Mouse (Mus musculus) CH12.LX (cell line): ENCODE results near the gene Chsy1. TPM values are rescaled to one million over a fixed set of nuclear protein-coding genes. Genes with fewer than 3 reads are reported as not detected.

Experiments used
- DNase-seq: peaks from one replicate; pipeline ENCODE4 v3.0.0-alpha.2; 2013; ENCODE audit errors: extremely low read depth
- H3K27ac ChIP-seq: 2 replicates; pipeline ENCODE4 v1.5.1; 2012; ENCODE audit warnings: low read depth, mild to moderate bottlenecking, control low read depth, moderate library complexity; ENCODE audit not compliant: insufficient read depth
- H3K27me3 ChIP-seq: replicated peaks from 2 replicates; pipeline ENCODE3; 2012; ENCODE audit warnings: inconsistent platforms
- H3K36me3 ChIP-seq, 2 experiments: replicated peaks in 1 of 2; 2 replicates each; pipeline versions ENCODE3 to v1.6.1; 2012; ENCODE audit warnings: inconsistent platforms in 1 of 2, low read length in 1 of 2, mild to moderate bottlenecking in 1 of 2, mixed read lengths in 1 of 2, moderate library complexity in 1 of 2; ENCODE audit not compliant: control insufficient read depth in 1 of 2, insufficient read depth in 1 of 2
- H3K4me1 ChIP-seq, 2 experiments: 2 replicates each; pipeline ENCODE4 v1.6.1; 2012; ENCODE audit warnings: inconsistent platforms in 1 of 2, moderate library complexity in 1 of 2; ENCODE audit not compliant: insufficient read depth in 2 of 2, control insufficient read depth in 1 of 2
- H3K4me2 ChIP-seq: 2 replicates; pipeline ENCODE4 v1.6.1; 2012; ENCODE audit warnings: low read depth, mild to moderate bottlenecking, control low read depth; ENCODE audit not compliant: poor library complexity, insufficient read depth, severe bottlenecking
- H3K4me3 ChIP-seq, 3 experiments: fragments of 150-350 bp in 1 of 3; sonication (generic) in 1 of 3; replicated peaks in 1 of 3; 2 replicates each; pipeline versions ENCODE3 to v1.5.1; 2011 to 2012; ENCODE audit warnings: low read depth in 2 of 3, low read length in 2 of 3, mild to moderate bottlenecking in 2 of 3, moderate library complexity in 2 of 3, control low read depth in 1 of 3, improper control_type of control experiment in 1 of 3, inconsistent platforms in 1 of 3, mixed read lengths in 1 of 3; ENCODE audit not compliant: poor library complexity in 1 of 3
- H3K79me2 ChIP-seq: replicated peaks from 2 replicates; pipeline ENCODE4 v1.6.1; 2012; ENCODE audit warnings: mild to moderate bottlenecking, moderate library complexity; ENCODE audit not compliant: control insufficient read depth, poor library complexity, insufficient read depth, severe bottlenecking; ENCODE audit errors: extremely low read depth
- H3K9ac ChIP-seq: 2 replicates; pipeline ENCODE4 v1.6.1; 2012; ENCODE audit warnings: low read depth, mild to moderate bottlenecking, control low read depth, moderate library complexity; ENCODE audit not compliant: insufficient read depth
- H3K9me3 ChIP-seq: replicated peaks from 2 replicates; pipeline ENCODE3; 2012; ENCODE audit warnings: low read length, inconsistent platforms, mixed read lengths
- BHLHE40 ChIP-seq: IDR thresholded peaks from 2 replicates; pipeline ENCODE4 v1.6.1; 2011; ENCODE audit warnings: mild to moderate bottlenecking, low read depth, low read length, improper control_type of control experiment
- ELF1 ChIP-seq: IDR thresholded peaks from 2 replicates; pipeline ENCODE4 v1.6.1; 2014; ENCODE audit warnings: low read depth, mild to moderate bottlenecking, inconsistent platforms, low read length, improper control_type of control experiment
- EP300 ChIP-seq: IDR thresholded peaks from 2 replicates; pipeline ENCODE4 v1.6.1; 2011; ENCODE audit warnings: low read length, improper control_type of control experiment
- ETS1 ChIP-seq: conservative IDR thresholded peaks from 2 replicates; pipeline ENCODE4 v1.6.1; 2012; ENCODE audit warnings: low read depth, mild to moderate bottlenecking, inconsistent platforms, low read length, improper control_type of control experiment, moderate library complexity
- IRF4 ChIP-seq: IDR thresholded peaks from 2 replicates; pipeline ENCODE4 v1.6.1; 2014; ENCODE audit warnings: low read depth, mild to moderate bottlenecking, inconsistent platforms, low read length, improper control_type of control experiment
- JUND ChIP-seq: conservative IDR thresholded peaks from 2 replicates; pipeline ENCODE4 v1.6.1; 2011; ENCODE audit warnings: low read depth, low read length, improper control_type of control experiment
- KAT2A ChIP-seq: IDR thresholded peaks from 2 replicates; pipeline ENCODE4 v1.6.1; 2012; ENCODE audit warnings: low read length, improper control_type of control experiment, inconsistent platforms; ENCODE audit not compliant: insufficient replicate concordance
- MAFK ChIP-seq: IDR thresholded peaks from 2 replicates; pipeline ENCODE4 v1.6.1; 2011; ENCODE audit warnings: low read length, improper control_type of control experiment; ENCODE audit not compliant: insufficient replicate concordance
- MAZ ChIP-seq: IDR thresholded peaks from 2 replicates; pipeline ENCODE4 v1.6.1; 2012; ENCODE audit warnings: low read depth, mild to moderate bottlenecking, inconsistent platforms, low read length, improper control_type of control experiment, moderate library complexity
- MEF2A ChIP-seq: IDR thresholded peaks from 2 replicates; pipeline ENCODE4 v1.6.1; 2014; ENCODE audit warnings: low read depth, mild to moderate bottlenecking, inconsistent platforms, low read length, improper control_type of control experiment, borderline replicate concordance
- MXI1 ChIP-seq: IDR thresholded peaks from 2 replicates; pipeline ENCODE4 v1.6.1; 2011; ENCODE audit warnings: mild to moderate bottlenecking, low read depth, low read length, improper control_type of control experiment
- NELFE ChIP-seq: IDR thresholded peaks from 2 replicates; pipeline ENCODE4 v1.6.1; 2011; ENCODE audit warnings: low read depth, low read length, improper control_type of control experiment
- POLR2AphosphoS2 ChIP-seq: IDR thresholded peaks from 2 replicates; pipeline ENCODE4 v1.6.1; 2011; ENCODE audit warnings: low read depth, low read length, improper control_type of control experiment
- RAD21 ChIP-seq: IDR thresholded peaks from 2 replicates; pipeline ENCODE4 v1.6.1; 2011; ENCODE audit warnings: low read depth, mild to moderate bottlenecking, low read length, improper control_type of control experiment, moderate library complexity
- TBP ChIP-seq: conservative IDR thresholded peaks from 2 replicates; pipeline ENCODE4 v1.6.1; 2011; ENCODE audit warnings: low read depth, low read length, improper control_type of control experiment
- ZC3H11A ChIP-seq: IDR thresholded peaks from 2 replicates; pipeline ENCODE4 v1.6.1; 2012; ENCODE audit warnings: low read depth, mild to moderate bottlenecking, inconsistent platforms, low read length, improper control_type of control experiment
- ZKSCAN1 ChIP-seq: IDR thresholded peaks from 2 replicates; pipeline ENCODE4 v1.6.1; 2012; ENCODE audit warnings: low read depth, inconsistent platforms, low read length, improper control_type of control experiment, borderline replicate concordance
- ZMIZ1 ChIP-seq: IDR thresholded peaks from 2 replicates; pipeline ENCODE4 v1.6.1; 2012; ENCODE audit warnings: low read depth, mild to moderate bottlenecking, inconsistent platforms, low read length, improper control_type of control experiment
- dilution Hi-C: fragments of 300-500 bp; cut with MboI; formaldehyde crosslinking; loops from 2 replicates; pipeline ENCODE4 v1.14.3; 2020; ENCODE audit warnings: low sequenced_read_pairs; ENCODE audit not compliant: extremely low pct_unique_long_range_greater_than_20kb, extremely low pct_ligation_motif_present
- in situ Hi-C: fragments of 300-500 bp; cut with MboI; formaldehyde crosslinking; loops from 3 replicates; pipeline ENCODE4 v1.14.3; 2019; ENCODE audit warnings: low sequenced_read_pairs, low pct_ligation_motif_present, low pct_unique_long_range_greater_than_20kb, mixed read lengths
- polyA plus RNA-seq: library from polyadenylated mRNA; unstranded; fragments of >175 nt; gene quantifications from 2 replicates; pipeline ENCODE4 v1.2.1, GENCODE M21; 2012; ENCODE audit warnings: low read depth; ENCODE audit not compliant: insufficient read length
- total RNA-seq, 2 experiments: library from RNA; depleted of rRNA; stranded (reverse); fragments of 300-350 nt in 1 of 2; fragments of >200 nt in 1 of 2; gene quantifications; 2 replicates each; pipeline ENCODE4 v1.2.3; 2012 to 2014

Gene Chsy1
- total and polyA plus RNA-seq, 3 experiments = 2.3 to 5.5 (median 2.5) TPM

GRCm38 (mm10) chr7:66201657-66202056 lies 92.3 kb downstream of the Chsy1 start:
- in situ Hi-C loops = no loop called here
- no peak overlapping the region for H3K4me3 ChIP-seq
- H3K4me1 ChIP-seq = peaks cover 7 to 38% of the 10 kb centered on the region in 2 experiments
- TF ChIP-seq KAT2A (no peak), MEF2A (no peak), NELFE (no peak), POLR2AphosphoS2 (no peak), ZKSCAN1 (no peak), RAD21 (no peak), JUND (no peak), ZMIZ1 (no peak), TBP (no peak), ZC3H11A (no peak), MXI1 (no peak)
- TF ChIP-seq, all 38 proteins: peak for 0
- dilution Hi-C loops = no loop called here
- H3K79me2 ChIP-seq = no peaks in the 10 kb centered on the region
- H3K36me3 ChIP-seq = no peaks in the 10 kb centered on the region
- H3K27me3 ChIP-seq = no peaks in the 10 kb centered on the region
- peaks cover 14% of the 10 kb centered on the region for H3K9me3 ChIP-seq
- H3K27ac ChIP-seq = no peak overlapping the region
- DNase-seq = no peak
- no peak overlapping the region for H3K9ac ChIP-seq
- H3K4me2 ChIP-seq = no peak overlapping the region

GRCm38 (mm10) chr7:66209920-66210319 lies 100.6 kb downstream of the Chsy1 start:
- dilution Hi-C loops = no loop called here
- peak; percentile 72 for TF ChIP-seq ETS1
- 0 out of 2 replicates have a peak, but pooled peaks have one; percentile 16 for TF ChIP-seq KAT2A
- no peak for TF ChIP-seq TBP
- peak; percentile 70; the same call in 1 of the 2 replicates for TF ChIP-seq MAZ
- peak; percentile 72 for TF ChIP-seq MAFK
- peak; percentile 38; the same call in 1 of the 2 replicates for TF ChIP-seq BHLHE40
- no peak for TF ChIP-seq ZC3H11A
- TF ChIP-seq MXI1 = no peak
- TF ChIP-seq ELF1 = no peak
- peak; percentile 48 for TF ChIP-seq EP300
- no peak for TF ChIP-seq RAD21
- TF ChIP-seq MEF2A = peak; percentile 97
- peak; percentile 68 for TF ChIP-seq IRF4
- H3K4me1 ChIP-seq = peaks cover 2 to 30% of the 10 kb centered on the region in 2 experiments

More at GRCm38 (mm10) chr7:66209920-66210319, 100.6 kb downstream of the Chsy1 start:
- H3K79me2 ChIP-seq = no peaks in the 10 kb centered on the region
- no peak for DNase-seq
- no peak overlapping the region for H3K4me3 ChIP-seq
- H3K4me2 ChIP-seq = no peak overlapping the region; the same call in 1 of the 2 replicates
- in situ Hi-C loops = no loop called here
- no peaks in the 10 kb centered on the region for H3K36me3 ChIP-seq
- no peak overlapping the region for H3K9ac ChIP-seq
- H3K27me3 ChIP-seq = no peaks in the 10 kb centered on the region
- H3K9me3 ChIP-seq = peaks cover 27% of the 10 kb centered on the region
- H3K27ac ChIP-seq = no peak overlapping the region
